Mouse (Mus musculus) lung, postnatal 0 days (tissue): ENCODE results near the gene Asah2. TPM values are rescaled to one million over a fixed set of nuclear protein-coding genes. Genes with fewer than 3 reads are reported as not detected.
"Not testable (repeated sequence)": the region's sequence is repeated elsewhere in the genome, so short reads cannot be mapped to it uniquely, and the experiment has no call there.

ENCODE experiments used
- ATAC-seq: fragments of 200-750 bp; cut with Nextera tagmentation; 2 replicates; pipeline ENCODE4 v1.8.0; 2017; ENCODE audit warnings: moderate library complexity
- DNase-seq: peaks from one replicate; pipeline ENCODE4 v3.0.0-alpha.2; 2016; ENCODE audit warnings: low spot score
- H3K27ac ChIP-seq: fragments of 300-500 bp; sonication (generic); 2 replicates; pipeline ENCODE4 v1.5.1; 2014; ENCODE audit warnings: antibody characterized with exemption, mild to moderate bottlenecking, low read length, mixed read lengths
- H3K27me3 ChIP-seq: fragments of 300-500 bp; sonication (generic); replicated peaks from 2 replicates; pipeline ENCODE4 v1.6.1; 2014; ENCODE audit warnings: low read length, mixed read lengths; ENCODE audit not compliant: insufficient read depth
- H3K36me3 ChIP-seq: fragments of 300-500 bp; sonication (generic); 2 replicates; pipeline ENCODE4 v1.6.1; 2014; ENCODE audit warnings: low read length, mixed read lengths; ENCODE audit not compliant: insufficient read depth
- H3K4me1 ChIP-seq: fragments of 300-500 bp; sonication (generic); 2 replicates; pipeline ENCODE4 v1.6.1; 2014; ENCODE audit warnings: antibody characterized with exemption, low read depth, low read length, mixed read lengths; ENCODE audit not compliant: insufficient read depth
- H3K4me2 ChIP-seq: fragments of 300-500 bp; sonication (generic); replicated peaks from 2 replicates; pipeline ENCODE4 v1.6.1; 2014; ENCODE audit warnings: low read depth, mild to moderate bottlenecking, low read length, moderate library complexity, mixed read lengths
- H3K4me3 ChIP-seq: fragments of 300-500 bp; sonication (generic); 2 replicates; pipeline ENCODE4 v1.5.1; 2014; ENCODE audit warnings: low read depth, low read length
- H3K9ac ChIP-seq: fragments of 300-500 bp; sonication (generic); replicated peaks from 2 replicates; pipeline ENCODE4 v1.6.1; 2014; ENCODE audit warnings: low read depth, mild to moderate bottlenecking
- H3K9me3 ChIP-seq: fragments of 300-500 bp; sonication (generic); 2 replicates; pipeline ENCODE4 v1.6.1; 2016; ENCODE audit warnings: low read length, mixed read lengths
- CTCF ChIP-seq: IDR thresholded peaks from 2 replicates; pipeline ENCODE4 v1.5.1; 2016; ENCODE audit warnings: antibody characterized with exemption, mild to moderate bottlenecking
- EP300 ChIP-seq: IDR thresholded peaks from 2 replicates; pipeline ENCODE4 v1.6.1; 2016; ENCODE audit warnings: antibody characterized with exemption, mild to moderate bottlenecking, control low read depth
- WGBS: fragments of 180-500 bp; shearing (Covaris S2); extraction: QIAGEN DNeasy Blood & Tissue Kit; methylation state at CpG from one replicate; pipeline ENCODE4 v1.1.7; 2014; 5-methylcytosine and 5-hydroxymethylcytosine counted together
- polyA plus RNA-seq: library from polyadenylated mRNA; unstranded; fragments of >200 nt; fragmentation: Nextera tagmentation; extraction: Ambion mirVana; gene quantifications from 2 replicates; pipeline ENCODE4 v1.2.1, GENCODE M21; 2015

Gene Asah2
- polyA plus RNA-seq, 1 experiment from 2014 or later: 2.1 TPM

DNA sequence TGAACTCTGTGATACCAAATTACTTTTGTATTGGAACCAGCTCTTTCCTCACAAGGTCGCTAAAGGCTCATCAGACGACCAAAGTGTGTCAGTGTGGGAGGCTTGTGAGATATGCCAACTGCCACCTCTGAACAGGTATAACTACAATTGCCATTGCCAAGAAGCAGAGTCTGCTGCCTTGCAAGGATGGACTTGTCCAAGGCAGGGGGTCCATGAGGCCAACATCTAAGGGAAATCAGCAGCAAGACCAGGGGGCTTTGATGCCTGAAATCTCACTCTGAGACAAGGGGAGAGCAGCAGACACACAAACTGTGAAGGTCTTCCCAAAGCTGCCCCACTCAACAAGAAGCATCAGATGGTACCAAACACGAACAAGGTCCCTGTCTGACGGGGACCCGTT, 29.9 kb upstream of the Asah2 start:
- TF ChIP-seq CTCF (no peak), EP300 (no peak)
- H3K4me1 ChIP-seq: no peaks in the 10 kb centered on the region; the same call in 1 of the 2 replicates
- H3K9me3 ChIP-seq: no peaks in the 10 kb centered on the region
- no peak overlapping the region for H3K4me2 ChIP-seq
- ATAC-seq (no peak), DNase-seq (no peak)
- H3K4me3 ChIP-seq: no peak overlapping the region
- 91% methylated on average over 5 of the region's 5 CpGs for WGBS
- H3K36me3 ChIP-seq: no peaks in the 10 kb centered on the region; the same call in 1 of the 2 replicates
- no peaks in the 10 kb centered on the region for H3K27me3 ChIP-seq
- H3K27ac ChIP-seq: no peak overlapping the region
- no peak overlapping the region for H3K9ac ChIP-seq

DNA sequence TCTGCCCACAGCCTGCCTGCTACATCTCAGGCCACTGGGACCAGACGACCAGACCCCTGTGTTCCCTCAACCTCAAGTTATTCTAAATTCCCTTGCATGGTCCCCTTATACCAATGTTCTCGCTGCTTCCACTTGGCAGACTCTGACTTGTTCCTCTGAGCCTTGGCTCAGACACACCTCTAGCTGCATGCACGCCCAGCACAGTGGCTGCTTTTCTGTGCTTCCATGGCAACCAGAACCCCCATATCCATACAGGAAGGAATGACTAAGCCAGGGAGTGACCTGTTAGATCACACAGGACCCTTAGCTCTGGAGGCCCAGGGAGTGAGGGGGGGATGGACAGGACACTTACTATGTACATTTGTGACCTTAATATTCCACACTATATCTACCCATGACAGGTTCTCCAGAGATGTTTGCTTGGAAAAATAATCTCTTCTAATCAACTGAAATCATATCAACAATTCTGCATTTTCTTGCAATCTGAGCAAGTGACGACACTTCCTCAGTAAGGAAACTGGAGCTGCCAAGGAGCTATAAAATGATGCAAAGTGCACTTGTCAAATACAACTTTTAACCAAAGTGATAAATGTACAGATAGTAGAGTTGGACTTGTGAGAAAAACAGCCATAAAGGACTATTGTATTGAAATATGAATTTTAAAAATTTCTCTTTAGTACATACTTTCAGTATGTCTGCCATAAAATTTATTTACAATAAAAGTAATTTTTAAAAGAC, 29.0 kb upstream of the Asah2 start:
- peak; percentile 62 for TF ChIP-seq EP300
- no peak for TF ChIP-seq CTCF
- Histone ChIP-seq H3K4me1 (no peaks in the 10 kb centered on the region), H3K27ac (no peak overlapping the region), H3K9ac (no peak overlapping the region), H3K36me3 (no peaks in the 10 kb centered on the region; the same call in 1 of the 2 replicates), H3K4me3 (no peak overlapping the region), H3K4me2 (no peak overlapping the region), H3K9me3 (no peaks in the 10 kb centered on the region), H3K27me3 (no peaks in the 10 kb centered on the region)
- ATAC-seq (peak; percentile 83), DNase-seq (peak; percentile 50)
- WGBS: 43% methylated on average over 4 of the region's 4 CpGs

DNA sequence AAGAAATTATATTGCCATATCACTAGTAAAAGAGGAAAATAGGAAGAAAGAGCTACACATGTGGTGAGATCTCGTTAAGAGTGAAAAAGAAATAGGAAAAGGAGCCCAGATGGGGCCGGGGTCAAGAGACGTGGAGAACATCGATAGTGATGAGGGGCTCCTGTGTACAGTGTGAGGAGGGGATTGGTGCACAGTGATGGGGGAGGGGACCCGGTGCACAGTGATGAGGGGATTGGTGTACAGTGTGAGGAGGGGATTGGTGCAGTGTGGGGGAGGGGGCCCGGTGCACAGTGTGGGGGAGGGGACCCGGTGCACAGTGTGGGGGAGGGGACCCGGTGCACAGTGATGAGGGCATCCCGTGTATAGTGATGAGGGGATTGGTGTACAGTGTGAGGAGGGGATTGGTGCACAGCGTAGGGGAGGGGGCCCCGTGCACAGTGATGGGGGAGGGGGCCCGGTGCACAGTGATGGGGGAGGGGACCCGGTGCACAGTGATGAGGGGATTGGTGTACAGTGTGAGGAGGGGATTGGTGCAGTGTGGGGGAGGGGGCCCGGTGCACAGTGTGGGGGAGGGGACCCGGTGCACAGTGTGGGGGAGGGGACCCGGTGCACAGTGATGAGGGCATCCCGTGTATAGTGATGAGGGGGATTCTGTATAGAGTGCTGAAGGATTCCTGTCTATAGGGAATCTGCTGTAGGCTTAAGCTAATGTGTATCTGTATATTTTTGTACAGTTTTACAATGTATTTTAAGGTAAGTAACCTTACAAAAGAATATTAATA, 23.9 kb upstream of the Asah2 start:
- not testable (repeated sequence) for H3K4me1 ChIP-seq, H3K27ac ChIP-seq, H3K27me3 ChIP-seq, DNase-seq, H3K9ac ChIP-seq, H3K4me3 ChIP-seq, H3K9me3 ChIP-seq, H3K36me3 ChIP-seq, ATAC-seq, H3K4me2 ChIP-seq
- 89% methylated on average over 12 of the region's 17 CpGs for WGBS

DNA sequence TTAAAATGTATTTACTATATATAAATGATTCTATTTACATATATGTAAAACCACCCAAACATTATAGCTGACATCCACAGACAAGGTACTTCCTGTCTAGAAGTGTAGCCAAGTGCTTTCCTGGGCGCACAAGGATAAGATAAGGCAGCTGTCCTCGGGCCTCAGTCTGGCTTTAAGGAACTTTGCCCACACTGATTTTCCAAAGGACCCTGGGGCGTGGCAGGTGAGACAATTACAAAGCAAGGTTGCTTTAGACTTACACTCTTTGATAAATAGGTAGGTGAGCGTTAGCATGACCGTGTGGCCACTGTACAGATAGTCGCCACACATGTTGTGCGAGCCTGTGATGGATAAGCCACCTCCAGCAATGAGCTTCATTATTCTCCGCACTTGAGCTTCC, 21.3 kb upstream of the Asah2 start:
- Histone ChIP-seq H3K4me3 (no peak overlapping the region), H3K4me1 (no peaks in the 10 kb centered on the region), H3K36me3 (peaks cover 35% of the 10 kb centered on the region), H3K4me2 (no peak overlapping the region), H3K27ac (no peak overlapping the region), H3K9ac (no peak overlapping the region), H3K27me3 (no peaks in the 10 kb centered on the region), H3K9me3 (no peaks in the 10 kb centered on the region)
- no peak for ATAC-seq
- no peak for TF ChIP-seq CTCF
- TF ChIP-seq EP300: no peak
- WGBS: 77% methylated on average over 8 of the region's 8 CpGs
- DNase-seq: no peak

DNA sequence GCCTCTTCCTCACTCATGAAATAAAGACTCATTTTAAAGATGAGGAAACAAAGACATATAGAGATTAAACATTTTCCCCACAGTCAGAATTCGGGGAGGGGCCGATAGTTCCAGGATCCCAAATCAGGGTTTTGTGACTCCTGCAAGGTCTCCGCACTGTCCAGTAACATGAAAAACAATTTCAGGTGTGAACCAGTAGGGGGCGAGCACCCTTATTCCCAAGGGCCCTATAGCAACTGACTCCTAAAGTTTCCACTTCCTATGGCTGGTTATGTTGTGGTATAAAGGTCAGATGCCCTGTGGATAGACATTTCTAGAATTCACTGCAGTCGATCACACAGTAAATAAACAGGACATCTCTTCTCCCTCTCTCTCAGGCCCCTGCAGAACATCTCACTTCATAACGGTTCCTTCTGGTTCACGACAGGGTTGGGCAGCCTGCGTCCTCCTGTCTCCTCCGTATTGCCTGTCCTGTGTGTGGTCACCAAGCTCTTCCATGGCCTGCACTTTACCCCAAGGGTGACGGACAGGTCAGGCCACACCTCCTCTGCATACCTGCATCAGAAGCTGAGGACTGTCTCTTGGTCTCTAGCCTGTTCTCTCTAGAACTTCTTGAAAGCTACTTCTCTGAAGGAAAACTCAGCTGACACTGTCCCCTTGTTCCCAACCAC, 19.3 kb upstream of the Asah2 start:
- DNase-seq: peak; percentile 61
- no peak overlapping the region for H3K4me3 ChIP-seq
- no peaks in the 10 kb centered on the region for H3K9me3 ChIP-seq
- H3K36me3 ChIP-seq: peaks cover 40% of the 10 kb centered on the region
- H3K27me3 ChIP-seq: no peaks in the 10 kb centered on the region
- H3K4me2 ChIP-seq: no peak overlapping the region
- no peaks in the 10 kb centered on the region for H3K4me1 ChIP-seq
- WGBS: 65% methylated on average over 10 of the region's 10 CpGs
- TF ChIP-seq EP300 (no peak), CTCF (peak; percentile 78)
- no peak overlapping the region for H3K27ac ChIP-seq
- H3K9ac ChIP-seq: no peak overlapping the region
- ATAC-seq: peak; percentile 76

DNA sequence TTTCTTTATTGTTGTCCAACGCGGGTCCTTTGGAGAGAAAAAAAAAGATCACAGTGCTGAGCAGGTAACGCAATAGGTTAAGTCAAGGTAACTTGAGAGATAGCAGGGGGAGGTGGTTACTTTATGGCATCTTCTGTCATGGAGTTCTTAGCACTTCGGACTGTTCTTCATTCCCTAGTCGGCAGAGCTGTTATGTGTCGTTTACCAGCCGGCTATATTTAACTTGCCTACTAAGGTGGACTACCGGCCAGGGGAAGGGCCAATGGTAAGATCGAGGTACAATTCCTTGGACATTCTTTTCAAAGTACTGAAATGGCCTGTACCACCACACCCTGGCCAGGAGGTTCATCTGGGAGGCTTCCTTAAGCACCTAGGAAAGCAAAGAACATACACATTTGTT, 16.1 kb upstream of the Asah2 start:
- no peaks in the 10 kb centered on the region for H3K9me3 ChIP-seq
- H3K4me1 ChIP-seq: no peaks in the 10 kb centered on the region
- peaks cover 36% of the 10 kb centered on the region for H3K36me3 ChIP-seq
- H3K4me2 ChIP-seq: no peak overlapping the region
- TF ChIP-seq EP300: no peak
- no peak for TF ChIP-seq CTCF
- H3K27ac ChIP-seq: no peak overlapping the region
- 89% methylated on average over 9 of the region's 9 CpGs for WGBS
- ATAC-seq (no peak), DNase-seq (no peak)
- no peak overlapping the region for H3K4me3 ChIP-seq
- H3K27me3 ChIP-seq: no peaks in the 10 kb centered on the region
- H3K9ac ChIP-seq: no peak overlapping the region
